Mouse (Mus musculus) forebrain, embryonic 13.5 days (tissue): ENCODE measurements at regions not wholly inside any gene's neighbourhood (a gene's known extent, or its start where the extent isn't known, plus 50 kb on each side); places are given as distances from the start of the nearest gene placed in this dataset.
A peak's percentile ranks its signal among the peaks of the same experiment; 100 is the strongest.

Source experiments
- ATAC-seq: fragments of 200-750 bp; cut with Nextera tagmentation; 2 replicates; pipeline ENCODE4 v1.8.0; 2017
- H3K27ac ChIP-seq: fragments of 300-500 bp; sonication (generic); 2 replicates; pipeline ENCODE4 v1.5.1; 2015; ENCODE audit warnings: inconsistent platforms, mild to moderate bottlenecking, moderate library complexity
- H3K27me3 ChIP-seq: fragments of 300-500 bp; sonication (generic); 2 replicates; pipeline ENCODE4 v1.6.1; 2015; ENCODE audit warnings: mild to moderate bottlenecking, inconsistent platforms
- H3K36me3 ChIP-seq: fragments of 300-500 bp; sonication (generic); 2 replicates; pipeline ENCODE4 v1.6.1; 2015; ENCODE audit warnings: mild to moderate bottlenecking, inconsistent platforms; ENCODE audit not compliant: poor library complexity, severe bottlenecking
- H3K4me1 ChIP-seq: fragments of 300-500 bp; sonication (generic); 2 replicates; pipeline ENCODE4 v1.6.1; 2015; ENCODE audit warnings: inconsistent platforms
- H3K4me2 ChIP-seq: fragments of 300-500 bp; sonication (generic); 2 replicates; pipeline ENCODE4 v1.6.1; 2015; ENCODE audit warnings: inconsistent platforms, mild to moderate bottlenecking, moderate library complexity
- H3K4me3 ChIP-seq: fragments of 300-500 bp; sonication (generic); 2 replicates; pipeline ENCODE4 v1.5.1; 2015; ENCODE audit warnings: mild to moderate bottlenecking, inconsistent platforms
- H3K9ac ChIP-seq: fragments of 300-500 bp; sonication (generic); 2 replicates; pipeline ENCODE4 v1.6.1; 2015; ENCODE audit warnings: mild to moderate bottlenecking, inconsistent platforms
- H3K9me3 ChIP-seq: fragments of 300-500 bp; sonication (generic); replicated peaks from 2 replicates; pipeline ENCODE4 v1.6.1; 2016; ENCODE audit warnings: inconsistent platforms
- WGBS: fragments of 180-500 bp; shearing (Covaris S2); methylation state at CpG from one replicate; pipeline ENCODE4 v1.1.7; 2015; 5-methylcytosine and 5-hydroxymethylcytosine counted together

DNA sequence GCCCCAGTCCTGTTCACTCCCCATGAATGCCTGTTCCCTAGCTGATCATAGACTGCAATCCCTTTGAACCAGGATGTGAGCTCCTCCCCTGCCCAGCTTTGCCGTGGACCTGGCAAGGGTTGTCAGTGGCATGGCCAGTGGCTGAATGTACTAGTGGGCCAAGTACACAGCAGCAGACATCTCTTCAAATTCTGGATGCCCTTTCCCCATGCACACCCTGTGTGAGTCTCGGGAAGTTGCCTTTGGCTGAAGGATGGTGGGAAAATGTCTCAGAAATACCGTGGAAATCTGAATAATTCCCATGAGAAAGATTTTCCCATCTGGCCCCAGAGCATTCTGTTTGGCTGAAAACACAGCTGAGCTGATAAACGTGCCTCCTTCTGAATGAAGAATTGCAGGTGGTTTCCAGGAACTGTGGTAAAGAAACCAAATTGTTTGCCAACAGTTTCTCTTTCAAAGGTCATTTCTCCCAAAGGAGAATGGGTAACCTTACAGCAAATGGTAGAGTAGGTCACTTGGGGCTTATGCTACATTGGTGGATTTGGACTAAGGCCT, 476.2 kb downstream of the Glrx3 start:
- Histone ChIP-seq H3K9ac (no peak overlapping the region), H3K4me3 (no peak overlapping the region)
- WGBS = 63% methylated on average over 4 of the region's 4 CpGs

GRCm38 (mm10) chr7:137914506-137914905, 477.1 kb downstream of the Glrx3 start:
- Histone ChIP-seq H3K27me3 (no peaks in the 10 kb centered on the region), H3K4me2 (no peak overlapping the region), H3K27ac (no peak overlapping the region), H3K4me3 (no peak overlapping the region), H3K4me1 (0 out of 2 replicates have a peak, but pooled peaks cover 1% of the 10 kb centered on the region), H3K36me3 (no peaks in the 10 kb centered on the region), H3K9ac (no peak overlapping the region), H3K9me3 (no peaks in the 10 kb centered on the region)
- no peak for ATAC-seq
- 96% methylated on average over 5 of the region's 5 CpGs for WGBS

More for the DNA sequence above, 476.2 kb downstream of the Glrx3 start:
- no peaks in the 10 kb centered on the region for H3K9me3 ChIP-seq
- no peaks in the 10 kb centered on the region for H3K27me3 ChIP-seq
- H3K4me1 ChIP-seq = 0 out of 2 replicates have a peak, but pooled peaks cover 4% of the 10 kb centered on the region
- ATAC-seq = no peak
- no peaks in the 10 kb centered on the region for H3K36me3 ChIP-seq
- no peak overlapping the region for H3K4me2 ChIP-seq
- H3K27ac ChIP-seq = no peak overlapping the region

DNA sequence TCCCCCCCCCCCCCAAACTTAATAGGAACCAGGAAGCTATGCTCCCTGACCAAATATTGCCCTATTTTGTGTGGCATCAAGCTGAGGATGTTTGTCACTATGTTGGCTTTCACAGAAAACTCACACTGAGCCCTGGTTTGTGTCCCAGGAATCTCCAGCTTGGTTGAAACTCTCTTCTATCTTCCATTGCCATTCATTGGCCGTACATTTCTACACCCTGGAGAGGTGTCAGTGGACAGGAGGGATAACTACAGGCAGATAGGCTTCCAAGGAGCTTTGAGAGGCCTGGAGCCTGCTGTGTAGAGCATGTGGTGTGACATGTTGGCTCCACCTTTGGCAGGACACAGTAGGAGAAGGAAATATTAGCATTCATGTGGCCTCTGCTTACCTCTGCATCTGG, 478.9 kb downstream of the Glrx3 start:
- Histone ChIP-seq H3K4me2 (no peak overlapping the region), H3K4me1 (no peaks in the 10 kb centered on the region), H3K4me3 (no peak overlapping the region), H3K9me3 (no peaks in the 10 kb centered on the region), H3K27ac (no peak overlapping the region), H3K36me3 (no peaks in the 10 kb centered on the region), H3K27me3 (no peaks in the 10 kb centered on the region), H3K9ac (no peak overlapping the region)
- 70% methylated on average over 1 of the region's 1 CpGs for WGBS
- ATAC-seq = no peak

DNA sequence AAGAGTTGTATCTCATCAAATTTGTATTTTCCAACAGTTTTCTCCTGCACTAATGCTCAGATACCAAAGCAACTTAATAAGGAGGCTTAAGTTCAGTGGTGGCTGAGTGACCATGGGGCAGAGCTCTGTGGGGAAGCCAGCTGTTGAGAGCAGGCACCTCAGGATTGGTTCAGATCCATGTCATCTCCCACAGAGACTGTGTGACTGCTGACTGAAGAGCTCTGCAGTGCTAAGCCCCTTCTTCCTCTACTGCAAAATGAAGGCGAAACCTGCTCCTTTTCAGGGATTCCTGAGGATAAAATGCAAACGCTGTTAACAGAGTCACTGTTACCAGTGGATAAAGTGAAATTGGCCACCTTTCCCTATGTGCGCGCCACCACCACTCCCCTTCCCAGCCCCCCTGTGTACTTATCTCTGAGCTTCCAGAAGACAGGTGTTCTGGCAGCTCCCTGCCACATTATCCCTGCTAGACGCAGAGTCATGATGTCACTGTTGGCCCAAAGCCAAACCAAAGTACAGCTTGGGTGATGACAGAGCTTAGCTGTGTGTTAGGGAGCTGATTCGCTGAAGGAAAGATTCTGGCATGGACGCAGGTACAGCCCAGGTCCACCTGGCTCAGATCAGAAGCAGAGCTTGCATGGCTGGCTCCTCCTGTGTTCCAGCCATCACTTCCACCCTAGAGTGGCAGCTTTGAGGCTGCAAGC, 472.9 kb downstream of the Tcerg1l start:
- Histone ChIP-seq H3K4me1 (peaks cover 13% of the 10 kb centered on the region), H3K9ac (no peak overlapping the region), H3K27me3 (no peaks in the 10 kb centered on the region), H3K27ac (no peak overlapping the region), H3K4me2 (peak overlapping the region; percentile 30), H3K9me3 (no peaks in the 10 kb centered on the region), H3K4me3 (no peak overlapping the region), H3K36me3 (no peaks in the 10 kb centered on the region)
- 44% methylated on average over 7 of the region's 7 CpGs for WGBS
- ATAC-seq = peak; percentile 83

GRCm38 (mm10) chr7:137925656-137926055, 471.9 kb downstream of the Tcerg1l start:
- H3K27me3 ChIP-seq = no peaks in the 10 kb centered on the region
- peaks cover 13% of the 10 kb centered on the region for H3K4me1 ChIP-seq
- H3K27ac ChIP-seq = no peak overlapping the region
- H3K4me2 ChIP-seq = no peak overlapping the region
- no peaks in the 10 kb centered on the region for H3K36me3 ChIP-seq
- 81% methylated on average over 3 of the region's 3 CpGs for WGBS
- no peak overlapping the region for H3K4me3 ChIP-seq
- no peak overlapping the region for H3K9ac ChIP-seq
- no peak for ATAC-seq
- H3K9me3 ChIP-seq = no peaks in the 10 kb centered on the region

DNA sequence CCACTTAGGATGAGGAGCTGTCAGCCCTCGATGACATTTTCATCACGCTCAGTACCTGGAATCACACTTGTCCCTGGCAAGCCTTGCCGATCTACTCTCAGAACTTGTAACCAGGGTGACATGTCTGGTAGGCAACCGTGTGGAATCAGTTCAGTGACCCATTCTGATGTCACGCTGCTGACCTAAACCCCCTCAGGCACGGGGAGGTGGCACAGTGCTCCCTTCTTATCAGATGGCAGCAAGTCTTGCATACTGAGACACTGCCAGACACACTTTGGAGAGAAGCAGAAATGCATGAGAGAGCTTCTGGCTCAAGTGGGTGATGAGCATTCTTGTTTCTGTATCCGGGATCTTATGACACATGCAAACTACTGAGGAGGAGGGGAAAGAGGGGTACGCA, 470.2 kb downstream of the Tcerg1l start:
- ATAC-seq = no peak
- H3K4me3 ChIP-seq = no peak overlapping the region
- H3K27ac ChIP-seq = no peak overlapping the region
- H3K36me3 ChIP-seq = no peaks in the 10 kb centered on the region
- peaks cover 13% of the 10 kb centered on the region for H3K4me1 ChIP-seq
- no peaks in the 10 kb centered on the region for H3K27me3 ChIP-seq
- no peak overlapping the region for H3K9ac ChIP-seq
- no peaks in the 10 kb centered on the region for H3K9me3 ChIP-seq
- no peak overlapping the region for H3K4me2 ChIP-seq
- 79% methylated on average over 8 of the region's 8 CpGs for WGBS

DNA sequence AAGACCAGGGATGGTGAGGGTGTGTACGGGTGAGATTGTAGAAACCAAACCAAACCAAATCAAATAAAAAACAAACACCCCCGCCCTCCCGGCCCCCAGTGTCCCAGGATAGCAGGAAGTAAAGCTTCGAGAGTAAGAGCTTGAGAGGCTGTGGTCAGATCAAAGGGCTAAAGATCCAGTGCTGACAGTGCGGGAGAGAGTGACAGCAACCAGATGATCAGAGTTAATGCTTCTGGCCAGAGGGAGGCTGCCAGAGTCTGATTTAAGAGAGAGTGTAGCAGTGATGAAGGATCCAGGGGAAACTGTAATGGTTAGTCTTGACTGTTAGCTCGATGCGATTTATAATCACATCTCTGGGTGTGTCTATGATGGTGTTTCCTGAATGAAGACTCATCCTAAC, 467.3 kb downstream of the Tcerg1l start:
- ATAC-seq = no peak
- no peaks in the 10 kb centered on the region for H3K27me3 ChIP-seq
- no peak overlapping the region for H3K27ac ChIP-seq
- WGBS = 75% methylated on average over 7 of the region's 7 CpGs
- H3K9me3 ChIP-seq = no peaks in the 10 kb centered on the region
- no peak overlapping the region for H3K4me2 ChIP-seq
- H3K4me3 ChIP-seq = no peak overlapping the region
- peaks cover 2% of the 10 kb centered on the region for H3K4me1 ChIP-seq
- no peak overlapping the region for H3K9ac ChIP-seq
- H3K36me3 ChIP-seq = no peaks in the 10 kb centered on the region

DNA sequence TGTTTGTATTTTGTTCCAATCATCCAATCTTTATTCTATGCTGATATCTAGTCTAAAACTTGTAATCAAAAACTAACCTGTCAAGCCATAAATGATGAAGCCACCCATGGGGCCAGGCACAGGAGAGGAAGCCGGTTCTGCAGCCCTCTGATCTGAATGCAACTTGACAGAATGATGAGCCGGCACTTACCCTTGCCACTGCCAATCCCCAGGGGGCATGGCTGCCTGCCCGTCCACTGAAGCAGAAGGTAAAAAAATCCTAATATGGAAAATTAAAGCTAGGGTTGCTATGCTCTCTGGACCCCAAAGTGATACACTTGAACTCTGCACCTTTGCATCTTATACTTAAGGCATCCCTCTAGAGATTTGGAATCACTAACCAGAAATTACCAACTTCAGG, 461.6 kb downstream of the Tcerg1l start:
- H3K36me3 ChIP-seq = no peaks in the 10 kb centered on the region
- no peak overlapping the region for H3K4me2 ChIP-seq
- H3K4me1 ChIP-seq = peaks cover 7% of the 10 kb centered on the region
- H3K27ac ChIP-seq = no peak overlapping the region
- H3K4me3 ChIP-seq = no peak overlapping the region
- no peaks in the 10 kb centered on the region for H3K27me3 ChIP-seq
- H3K9ac ChIP-seq = no peak overlapping the region
- no peak for ATAC-seq
- H3K9me3 ChIP-seq = no peaks in the 10 kb centered on the region
- WGBS = 58% methylated on average over 3 of the region's 3 CpGs

DNA sequence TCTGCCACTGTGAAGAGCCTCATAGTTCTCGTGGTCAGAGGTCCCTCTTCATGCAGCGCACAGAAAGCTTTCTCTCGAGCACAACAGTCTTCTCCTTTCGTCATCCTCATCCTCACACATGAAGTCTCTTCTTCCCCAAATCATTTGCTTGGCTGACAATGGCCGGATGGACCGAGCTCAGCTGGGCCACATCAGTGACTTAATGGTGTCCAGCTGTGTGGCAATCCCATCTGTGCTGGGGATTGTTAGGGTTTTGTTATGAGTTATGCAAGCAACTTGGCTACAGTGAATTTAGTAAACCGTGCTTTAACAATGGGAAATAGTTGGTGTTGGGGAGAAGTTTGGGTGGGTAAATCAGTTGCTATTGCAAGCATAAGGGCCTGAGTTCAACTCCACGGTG, 458.4 kb downstream of the Tcerg1l start:
- Histone ChIP-seq H3K9me3 (no peaks in the 10 kb centered on the region), H3K4me2 (no peak overlapping the region), H3K27me3 (no peaks in the 10 kb centered on the region), H3K36me3 (no peaks in the 10 kb centered on the region), H3K4me3 (no peak overlapping the region), H3K4me1 (peaks cover 7% of the 10 kb centered on the region), H3K27ac (no peak overlapping the region), H3K9ac (no peak overlapping the region)
- WGBS = 78% methylated on average over 8 of the region's 8 CpGs
- ATAC-seq = no peak

DNA sequence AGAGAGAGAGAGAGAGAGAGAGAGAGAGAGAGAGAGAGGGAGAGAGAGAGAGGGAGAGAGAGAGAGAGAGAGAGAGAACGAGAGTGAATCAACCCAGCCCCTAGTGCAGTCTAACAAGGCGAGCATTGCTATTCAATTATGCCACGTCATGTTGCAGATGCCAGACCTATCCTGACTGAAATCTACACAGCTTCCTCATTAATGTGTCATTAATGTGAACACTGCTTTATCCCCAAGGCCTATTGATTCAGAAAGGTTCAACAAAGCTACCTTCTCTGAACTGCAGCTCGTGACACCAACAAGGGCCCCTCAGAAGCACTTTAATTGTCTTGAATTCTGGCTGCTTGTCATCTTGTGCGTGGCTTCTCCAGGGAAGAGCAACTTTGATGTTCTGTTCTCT, 457.4 kb downstream of the Tcerg1l start:
- Histone ChIP-seq H3K9ac (no peak overlapping the region), H3K4me2 (no peak overlapping the region), H3K36me3 (no peaks in the 10 kb centered on the region), H3K4me3 (no peak overlapping the region), H3K27ac (no peak overlapping the region), H3K4me1 (peaks cover 7% of the 10 kb centered on the region), H3K27me3 (no peaks in the 10 kb centered on the region), H3K9me3 (no peaks in the 10 kb centered on the region)
- WGBS = 14% methylated on average over 5 of the region's 5 CpGs
- ATAC-seq = peak; percentile 33; the same call in 1 of the 2 replicates

DNA sequence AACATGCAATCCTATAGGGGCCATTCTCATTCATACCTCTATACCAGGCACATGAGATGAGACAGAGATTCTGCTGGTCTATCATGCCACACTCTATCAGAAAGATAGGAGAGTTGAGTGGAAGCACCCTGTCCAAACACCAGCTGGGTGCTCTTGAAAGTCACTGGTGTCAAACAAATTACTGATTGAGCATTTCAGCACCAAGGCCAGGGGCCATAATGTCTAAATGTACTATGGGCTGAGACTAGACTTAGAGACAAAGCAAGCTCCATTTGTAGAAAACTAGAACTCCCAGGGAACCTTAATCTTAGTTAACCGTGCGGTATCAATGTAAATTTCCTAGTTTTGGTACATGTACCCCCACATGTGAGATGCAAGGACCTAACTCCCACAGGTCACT, 452.5 kb downstream of the Tcerg1l start:
- H3K27me3 ChIP-seq = no peaks in the 10 kb centered on the region
- WGBS = 95% methylated on average over 2 of the region's 2 CpGs
- H3K4me3 ChIP-seq = no peak overlapping the region
- H3K4me1 ChIP-seq = peaks cover 4% of the 10 kb centered on the region
- no peak for ATAC-seq
- H3K9ac ChIP-seq = no peak overlapping the region
- H3K27ac ChIP-seq = no peak overlapping the region
- H3K36me3 ChIP-seq = no peaks in the 10 kb centered on the region
- H3K4me2 ChIP-seq = no peak overlapping the region
- no peaks in the 10 kb centered on the region for H3K9me3 ChIP-seq

- Histone ChIP-seq H3K27ac (no peak overlapping the region), H3K4me1 (no peaks in the 10 kb centered on the region), H3K4me2 (no peak overlapping the region), H3K36me3 (no peaks in the 10 kb centered on the region), H3K9me3 (no peaks in the 10 kb centered on the region), H3K4me3 (no peak overlapping the region), H3K9ac (no peak overlapping the region), H3K27me3 (no peaks in the 10 kb centered on the region)
- 16% methylated on average over 5 of the region's 5 CpGs for WGBS
- ATAC-seq = no peak
These were observed 450.1 kb downstream of the Tcerg1l start for GRCm38 (mm10) chr7:137947424-137947823.

DNA sequence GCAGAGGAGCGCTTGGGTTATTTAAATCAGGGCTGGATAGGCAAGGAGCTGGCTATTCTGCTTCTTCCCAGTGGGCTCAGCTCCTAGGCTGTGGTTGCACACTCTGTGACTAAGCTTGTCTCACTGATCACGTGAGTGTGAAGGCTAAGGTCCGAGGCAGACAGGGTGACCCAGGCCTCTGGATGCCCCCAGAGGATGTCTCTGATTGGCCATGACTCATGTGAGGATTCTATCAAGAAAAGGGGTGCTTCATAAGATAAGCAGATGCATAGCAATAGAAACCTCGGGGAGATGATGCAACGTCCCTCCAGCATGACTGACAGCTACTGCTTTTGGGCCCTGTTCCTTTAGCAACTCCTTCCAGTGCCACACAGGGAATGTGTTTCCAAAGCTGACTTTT, 440.2 kb downstream of the Tcerg1l start:
- 61% methylated on average over 5 of the region's 5 CpGs for WGBS
- H3K27me3 ChIP-seq = no peaks in the 10 kb centered on the region
- ATAC-seq = no peak

More for the DNA sequence above, 440.2 kb downstream of the Tcerg1l start:
- H3K27ac ChIP-seq = no peak overlapping the region
- no peaks in the 10 kb centered on the region for H3K36me3 ChIP-seq
- H3K4me3 ChIP-seq = no peak overlapping the region
- H3K9me3 ChIP-seq = no peaks in the 10 kb centered on the region
- no peaks in the 10 kb centered on the region for H3K4me1 ChIP-seq
- H3K4me2 ChIP-seq = no peak overlapping the region
- no peak overlapping the region for H3K9ac ChIP-seq
